Mouse (Mus musculus) right cerebral cortex, postnatal 25 days (tissue): ENCODE results near the gene Aak1.

ENCODE experiments used
- DNase-seq: peaks from one replicate; pipeline ENCODE4 v3.0.0; 2022

The Aak1 gene

DNA sequence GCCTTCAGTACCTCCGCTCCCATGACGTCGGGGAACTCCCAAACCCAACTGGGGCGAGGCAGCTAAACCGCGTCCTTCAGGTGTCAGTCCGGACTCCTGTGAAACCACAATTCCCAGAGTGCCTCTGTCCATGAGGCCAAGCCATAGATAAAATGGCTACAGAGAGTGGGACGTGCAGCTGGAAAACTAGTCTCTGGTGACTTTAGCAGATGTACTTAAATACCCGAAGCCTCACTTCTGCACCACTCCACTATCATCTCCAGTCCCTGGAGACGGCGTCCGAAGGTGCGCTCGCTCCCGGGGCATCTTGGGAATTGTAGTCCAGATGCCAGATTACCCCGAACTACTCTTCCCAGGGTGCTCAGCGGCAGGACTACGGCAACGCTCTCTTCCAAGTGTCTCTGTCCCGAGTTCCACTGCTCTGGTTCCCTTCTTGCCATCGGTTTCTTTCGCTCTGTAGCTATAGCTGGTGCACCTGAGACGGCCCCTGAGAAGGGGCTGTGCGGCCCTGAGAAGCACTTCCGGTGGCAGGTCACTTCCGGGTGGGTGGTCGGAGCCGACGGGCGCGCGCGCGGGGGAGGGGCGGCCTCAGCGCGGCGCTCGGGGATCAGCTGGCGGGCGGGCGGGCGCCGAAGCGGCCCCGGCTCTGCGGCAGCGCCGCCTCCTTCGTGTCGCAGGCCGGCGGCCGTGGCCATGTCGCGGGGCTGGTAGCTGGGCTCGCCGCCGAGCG is at the start of gene Aak1:
Gene Aak1 (plus strand): TSS at position 603 of the 730 bp plus-strand sequence.
- DNase-seq, result peak; percentile 92

GRCm38 (mm10) chr6:86800467-86800866 is 48.9 kb upstream of the Aak1 start:
- no peak for DNase-seq

DNA sequence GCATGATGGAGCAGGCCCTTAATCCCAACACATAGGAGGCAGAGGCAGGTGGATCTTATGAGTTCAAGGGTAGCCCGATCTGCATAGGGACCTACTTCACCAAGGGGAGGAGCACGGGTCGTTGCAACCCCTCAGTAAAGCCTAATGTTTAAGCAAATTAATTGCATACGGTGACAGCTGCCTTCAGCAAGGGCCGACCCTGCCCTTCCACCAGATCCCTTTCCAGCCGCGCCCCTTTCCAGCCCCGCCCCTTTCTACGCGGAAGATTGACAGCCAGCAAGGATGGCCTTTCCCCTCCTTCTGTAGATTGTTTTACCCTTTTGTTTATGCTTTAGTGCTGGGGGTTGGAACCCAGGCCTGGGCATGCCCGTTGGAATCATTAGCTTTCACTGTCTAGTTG is 47.9 kb upstream of the Aak1 start:
- no peak for DNase-seq

DNA sequence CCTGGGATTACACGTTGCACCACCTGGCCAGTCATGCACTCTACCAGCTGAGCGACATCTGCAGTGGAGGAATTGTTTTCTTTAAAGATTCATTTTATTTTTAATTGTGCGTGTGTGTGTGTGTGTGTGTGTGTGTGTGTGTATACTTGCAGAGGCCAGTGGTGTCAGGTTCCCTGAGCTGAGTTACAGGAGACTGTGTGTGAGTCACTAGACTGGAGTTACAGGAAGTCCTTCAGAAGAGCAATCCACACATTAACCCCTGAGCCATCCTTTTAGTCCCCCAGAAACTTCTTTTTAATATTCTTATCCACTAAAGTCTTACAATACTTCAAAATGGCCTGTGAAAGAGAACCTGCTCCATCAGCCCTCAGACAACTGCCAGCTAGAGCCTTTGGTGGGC is 44.7 kb upstream of the Aak1 start:
- no peak for DNase-seq

DNA sequence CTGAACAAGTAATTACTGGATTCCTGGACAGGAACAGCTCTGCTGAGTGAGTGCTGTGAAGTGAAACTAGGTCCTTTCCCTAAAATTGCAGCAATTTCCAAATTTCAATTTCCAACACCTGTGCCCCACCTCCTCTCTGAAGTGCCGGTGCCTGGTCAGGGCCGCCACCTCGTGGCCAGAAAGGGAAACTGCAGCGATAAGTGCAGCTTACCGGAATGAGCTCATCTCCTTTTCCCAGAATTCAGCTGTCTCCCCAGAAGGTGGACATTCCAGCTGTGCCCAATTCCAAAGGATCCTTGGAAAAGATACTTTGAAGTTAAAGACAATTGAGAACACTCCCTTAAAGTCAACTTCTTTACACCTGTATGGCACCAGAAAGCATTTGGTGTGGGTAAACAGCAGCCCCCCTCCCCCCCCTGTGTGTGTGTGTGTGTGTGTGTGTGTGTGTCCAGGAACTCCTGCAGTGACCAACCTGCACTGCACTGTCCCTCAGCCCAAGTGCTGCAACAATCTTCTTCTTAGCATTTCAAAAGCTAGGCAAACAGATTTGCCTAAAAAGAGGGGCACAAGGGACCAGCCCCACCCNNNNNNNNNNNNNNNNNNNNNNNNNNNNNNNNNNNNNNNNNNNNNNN is 42.7 kb upstream of the Aak1 start:
- DNase-seq, result peak; percentile 81

GRCm38 (mm10) chr6:86812919-86813318 is 36.4 kb upstream of the Aak1 start:
- no peak for DNase-seq

- no peak for DNase-seq
Measured at GRCm38 (mm10) chr6:86813341-86813740, 36.0 kb upstream of the Aak1 start.

GRCm38 (mm10) chr6:86814926-86815325 is 34.4 kb upstream of the Aak1 start:
- DNase-seq, result peak; percentile 22

- no peak for DNase-seq
Measured at GRCm38 (mm10) chr6:86815436-86815835, 33.9 kb upstream of the Aak1 start.

DNA sequence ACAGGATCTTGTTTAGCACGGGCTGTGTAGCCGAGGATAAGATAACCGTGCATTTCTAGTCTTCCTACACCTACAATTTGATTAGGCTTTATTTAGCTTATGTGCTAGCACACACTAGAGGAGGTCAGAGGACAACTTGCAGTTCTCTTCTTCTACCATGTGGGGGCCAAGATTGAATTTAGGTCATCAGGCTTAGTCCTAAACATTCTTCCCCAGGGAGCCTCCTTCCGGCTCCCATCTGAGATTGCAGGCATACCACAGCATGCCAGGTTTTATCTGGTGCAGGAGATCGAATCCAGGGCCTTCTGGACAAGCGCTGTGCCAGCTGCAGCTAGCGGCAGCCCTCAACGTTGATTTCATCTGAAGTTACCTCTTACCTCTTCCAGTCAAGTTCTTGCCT is 32.7 kb upstream of the Aak1 start:
- DNase-seq, result no peak

DNA sequence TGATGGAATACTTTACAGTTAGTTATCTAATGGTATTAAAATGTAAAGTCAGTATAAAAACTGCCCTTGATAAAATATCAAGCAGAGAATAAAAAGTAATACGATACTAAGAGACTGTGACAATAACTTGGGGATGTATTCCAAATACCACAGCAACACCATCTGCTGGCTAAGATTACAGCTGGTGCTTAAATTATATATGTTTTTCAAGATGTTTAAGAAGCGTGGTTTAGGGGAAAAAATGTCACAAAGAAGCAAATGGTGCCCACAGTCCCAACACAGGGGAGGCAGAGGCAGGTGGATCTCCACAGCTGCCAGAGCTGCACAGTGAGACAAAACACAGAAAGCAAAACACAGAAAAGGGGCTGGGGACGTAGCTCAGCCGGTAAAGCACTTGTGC is 30.4 kb upstream of the Aak1 start:
- no peak for DNase-seq

- no peak for DNase-seq
Measured at GRCm38 (mm10) chr6:86819926-86820325, 29.4 kb upstream of the Aak1 start.

GRCm38 (mm10) chr6:86820690-86821089 is 28.6 kb upstream of the Aak1 start:
- no peak for DNase-seq

GRCm38 (mm10) chr6:86822285-86823050 is 26.8 kb upstream of the Aak1 start:
- DNase-seq, result peak; percentile 81

GRCm38 (mm10) chr6:86823051-86823431 is 26.3 kb upstream of the Aak1 start:
- no peak for DNase-seq

- DNase-seq, result no peak
Measured at GRCm38 (mm10) chr6:86823824-86824223, 25.5 kb upstream of the Aak1 start.

- DNase-seq, result no peak
Measured at GRCm38 (mm10) chr6:86824401-86824800, 24.9 kb upstream of the Aak1 start.

DNA sequence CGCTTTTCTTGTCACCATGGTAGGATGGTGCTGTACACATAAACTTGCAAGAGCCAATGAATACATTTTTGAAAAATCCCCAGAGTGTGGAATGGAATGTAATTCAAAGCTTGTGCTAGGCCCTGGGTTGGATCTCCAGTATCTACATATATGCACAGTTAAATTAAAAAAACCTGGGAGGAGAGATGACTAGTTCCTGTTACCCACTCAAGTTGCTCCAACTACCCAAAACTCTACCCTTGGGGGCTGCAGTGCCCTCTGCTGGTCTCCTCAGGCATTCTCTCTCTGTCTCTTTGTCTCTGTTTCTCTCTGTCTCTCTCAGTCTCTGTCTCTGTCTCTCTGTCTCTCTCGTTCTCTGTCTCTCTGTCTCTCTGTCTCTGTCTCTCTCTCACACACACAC is 21.9 kb upstream of the Aak1 start:
- no peak for DNase-seq

DNA sequence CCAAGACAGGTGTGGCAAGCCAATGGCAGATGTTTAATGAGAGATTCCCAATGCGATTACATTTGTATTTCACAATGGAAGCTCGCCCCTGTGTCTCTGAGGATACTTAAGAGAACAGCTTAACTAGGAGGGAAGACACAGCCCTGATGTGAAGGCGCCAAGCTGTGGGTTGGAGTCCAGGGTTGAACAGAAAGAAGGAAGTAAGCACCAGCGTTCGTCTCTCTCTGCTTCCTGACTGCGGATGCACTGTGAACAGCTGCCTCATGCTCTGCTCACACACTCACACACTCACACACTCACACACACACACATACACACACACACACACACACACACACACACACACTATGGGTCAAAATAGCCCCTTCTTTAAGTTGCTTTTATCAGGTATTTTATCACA is 19.5 kb upstream of the Aak1 start:
- DNase-seq, result no peak

GRCm38 (mm10) chr6:86830738-86831500 is 18.4 kb upstream of the Aak1 start:
- no peak for DNase-seq

- no peak for DNase-seq
Measured at GRCm38 (mm10) chr6:86832802-86833502, 16.4 kb upstream of the Aak1 start.

DNA sequence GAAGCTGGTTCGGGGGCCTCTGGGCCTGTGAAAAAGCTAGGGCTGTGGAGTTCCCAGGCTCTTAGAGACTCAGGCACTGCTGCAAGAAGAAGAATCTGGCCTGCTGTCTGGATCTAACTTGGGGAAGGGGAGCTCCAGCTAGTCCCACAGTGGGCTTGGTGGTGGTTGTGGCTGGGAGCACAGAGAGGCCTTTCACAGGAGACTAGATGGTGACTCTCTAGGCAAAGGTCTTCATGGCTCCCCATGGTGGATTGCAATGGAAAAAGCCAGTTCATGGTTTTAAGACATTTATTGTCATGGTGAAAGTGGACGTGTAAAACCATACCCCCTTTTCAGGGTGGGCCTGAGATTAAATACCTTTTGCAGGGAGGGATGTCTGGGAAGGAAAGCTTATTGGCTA is 10.2 kb upstream of the Aak1 start:
- DNase-seq, result no peak

- DNase-seq, result no peak
Measured at GRCm38 (mm10) chr6:86841949-86842348, 7.4 kb upstream of the Aak1 start.
